Comparison of ENCODE assay signal across 8 mouse cellular contexts in genomic region chr10:80152873-80153260, GRCm38 (mm10). TPM values are rescaled to one million over a fixed set of nuclear protein-coding genes. Genes with fewer than 3 reads are reported as not detected.
DNase-seq lines count a peak whose midpoint lies in the region; ATAC-seq and TF ChIP-seq lines count a peak whose summit lies in the region.

No protein-coding gene starts in this region.

- peak; percentile 66 for DNase-seq in lung, adult 18-20 months
- DNase-seq in lung, adult 2 months = no peak
- peak; percentile 80 for DNase-seq in NIH3T3 (ENCODE audit: low read depth)
- no peak for DNase-seq in forebrain, postnatal 0 days
- DNase-seq in kidney, adult 9 months = peak; percentile 87
- DNase-seq in lung, postnatal 4 days = peak; percentile 71 to 79
- DNase-seq in T-cell, adult 2 months (ENCODE audit: low spot score) = no peak
- DNase-seq in embryo, embryonic 11 days = no peak

- no peak for TF ChIP-seq POLR2A in lung, adult 2 months (IDR thresholded peaks at IDR 0.05; ENCODE audit: borderline replicate concordance, extremely low read depth, low read depth, low read length)

- H3K9ac ChIP-seq in forebrain, postnatal 0 days = peak overlapping the region; percentile 100

- peaks cover 50% of the 10 kb centered on the region for H3K36me3 ChIP-seq in forebrain, postnatal 0 days (ENCODE audit: insufficient read depth)

- peak overlapping the region; percentile 100 for H3K27ac ChIP-seq in forebrain, postnatal 0 days (ENCODE audit: low read depth, low read length)

- no peaks in the 10 kb centered on the region for H3K9me3 ChIP-seq in forebrain, postnatal 0 days (ENCODE audit: low read length)

- WGBS in lung, adult 2 months = 15% methylated on average over 3 of the region's 3 CpGs
- 31% methylated on average over 3 of the region's 3 CpGs for WGBS in forebrain, postnatal 0 days

- no peaks in the 10 kb centered on the region for H3K27me3 ChIP-seq in forebrain, postnatal 0 days (ENCODE audit: insufficient read depth, low read length)

- no peak overlapping the region for H3K4me3 ChIP-seq in lung, adult 2 months (replicated peaks; ENCODE audit: extremely low read depth, low read depth, low read length)
- peak overlapping the region; percentile 98 for H3K4me3 ChIP-seq in forebrain, postnatal 0 days (ENCODE audit: low read depth, low read length)

- H3K4me2 ChIP-seq in forebrain, postnatal 0 days (ENCODE audit: low read depth) = peak overlapping the region; percentile 95

- no peak for TF ChIP-seq CTCF in lung, adult 2 months (IDR thresholded peaks at IDR 0.05; ENCODE audit: insufficient read depth, low read length)
- no peak for TF ChIP-seq CTCF in forebrain, postnatal 0 days (IDR thresholded peaks at IDR 0.05; ENCODE audit: low read depth)

- peaks cover 28% of the 10 kb centered on the region for H3K4me1 ChIP-seq in lung, adult 2 months (ENCODE audit: control insufficient read depth, insufficient read depth, low read length)
- peaks cover 18% of the 10 kb centered on the region for H3K4me1 ChIP-seq in forebrain, postnatal 0 days (ENCODE audit: insufficient read depth)

- no peak for ATAC-seq in forebrain, postnatal 0 days

RNA-seq across cellular contexts. Expression of gene Midn, which starts 4.8 kb away (rescaled TPM):
- polyA plus RNA-seq in lung, adult 2 months (2012; rRNA removed) = 110 and 150 TPM in 2 replicates
- 91.5 and 120 TPM in 2 replicates for total RNA-seq in forebrain, postnatal 0 days (2014; rRNA removed)
- polyA plus RNA-seq in forebrain, postnatal 0 days (2015; fragmentation: Nextera tagmentation; extraction: Ambion mirVana) = 19.3 and 21.3 TPM in 2 replicates

RNA-seq across cellular contexts. Expression of gene Cbarp, which starts 12.2 kb away (rescaled TPM):
- polyA plus RNA-seq in lung, adult 2 months (2012; rRNA removed) = 29.9 and 31.5 TPM in 2 replicates
- 114 and 151 TPM in 2 replicates for total RNA-seq in forebrain, postnatal 0 days (2014; rRNA removed)
- polyA plus RNA-seq in forebrain, postnatal 0 days (2015; fragmentation: Nextera tagmentation; extraction: Ambion mirVana) = 57.5 and 68.2 TPM in 2 replicates

RNA-seq across cellular contexts. Expression of gene Cirbp, which starts 12.9 kb away (rescaled TPM):
- polyA plus RNA-seq in lung, adult 2 months (2012; rRNA removed) = 162 and 200 TPM in 2 replicates
- 345 and 424 TPM in 2 replicates for total RNA-seq in forebrain, postnatal 0 days (2014; rRNA removed)
- polyA plus RNA-seq in forebrain, postnatal 0 days (2015; fragmentation: Nextera tagmentation; extraction: Ambion mirVana) = 834 and 838 TPM in 2 replicates

RNA-seq across cellular contexts. Expression of gene Atp5d, which starts 14.4 kb away (rescaled TPM):
- polyA plus RNA-seq in lung, adult 2 months (2012; rRNA removed) = 709 and 1,054 TPM in 2 replicates
- 154 and 193 TPM in 2 replicates for total RNA-seq in forebrain, postnatal 0 days (2014; rRNA removed)
- 633 and 650 TPM in 2 replicates for polyA plus RNA-seq in forebrain, postnatal 0 days (2015; fragmentation: Nextera tagmentation; extraction: Ambion mirVana)

RNA-seq across cellular contexts. Expression of gene 1600002K03Rik, which starts 19.9 kb away (rescaled TPM):
- polyA plus RNA-seq in lung, adult 2 months (2012; rRNA removed) = 11.2 and 14.0 TPM in 2 replicates
- 4.2 and 5.0 TPM in 2 replicates for total RNA-seq in forebrain, postnatal 0 days (2014; rRNA removed)
- 5.0 and 6.0 TPM in 2 replicates for polyA plus RNA-seq in forebrain, postnatal 0 days (2015; fragmentation: Nextera tagmentation; extraction: Ambion mirVana)

Comparison
In these comparisons a context has a peak if more than half of its experiments do, and no peak if none do; other contexts are left out.
1. DNase-seq: peak in lung, adult 18-20 months (2 of 2), NIH3T3 (single experiment), kidney, adult 9 months (single experiment) and lung, postnatal 4 days (2 of 2); none in lung, adult 2 months (single experiment), forebrain, postnatal 0 days (single experiment), T-cell, adult 2 months (single experiment) and embryo, embryonic 11 days (single experiment).